Mouse (Mus musculus) common myeloid progenitor, adult 5-6 weeks (primary cell): ENCODE measurements around the gene Tespa1. TPM values are rescaled to one million over a fixed set of nuclear protein-coding genes. Genes with fewer than 3 reads are reported as not detected.
"Not testable (repeated sequence)": the region's sequence is repeated elsewhere in the genome, so short reads cannot be mapped to it uniquely, and the experiment has no call there.

ENCODE experiments used
- ATAC-seq: replicated peaks from 2 replicates; pipeline ENCODE4 v1.8.0; 2016; ENCODE audit warnings: low read depth, mild to moderate bottlenecking, moderate TSS enrichment, inconsistent platforms; ENCODE audit not compliant: poor library complexity, severe bottlenecking
- total RNA-seq: library from RNA; stranded (forward); fragments of 200-1000, 187-1606 nt; gene quantifications from 2 replicates; pipeline ENCODE4 v1.2.3, GENCODE M21; 2017

Gene Tespa1
- 85.8 and 126 TPM in 2 replicates for total RNA-seq

GRCm38 (mm10) chr10:130322637-130323036 lies at the start of gene Tespa1:
Gene Tespa1 (plus strand): TSS chr10:130322870.
- peak; percentile 98 for ATAC-seq

GRCm38 (mm10) chr10:130275759-130276158 lies 46.9 kb upstream of the Tespa1 start:
- ATAC-seq, result no peak

- ATAC-seq, result no peak
Measured at GRCm38 (mm10) chr10:130276496-130276895, 46.2 kb upstream of the Tespa1 start.

- peak; percentile 100 for ATAC-seq
Measured at GRCm38 (mm10) chr10:130280066-130280465, 42.6 kb upstream of the Tespa1 start, which contains the start of gene Neurod4. Gene Neurod4 (minus strand): TSS chr10:130280240.

- no peak for ATAC-seq
Measured at GRCm38 (mm10) chr10:130281982-130282449, 40.7 kb upstream of the Tespa1 start.

- no peak for ATAC-seq
Measured at GRCm38 (mm10) chr10:130287201-130287600, 35.5 kb upstream of the Tespa1 start.

GRCm38 (mm10) chr10:130288007-130288406 lies 34.7 kb upstream of the Tespa1 start:
- no peak for ATAC-seq

GRCm38 (mm10) chr10:130293741-130294408 lies 28.8 kb upstream of the Tespa1 start:
- ATAC-seq, result no peak

GRCm38 (mm10) chr10:130298748-130299147 lies 23.9 kb upstream of the Tespa1 start:
- peak; percentile 77; the same call in 1 of the 2 replicates for ATAC-seq

GRCm38 (mm10) chr10:130304138-130304537 lies 18.5 kb upstream of the Tespa1 start:
- ATAC-seq, result not testable (repeated sequence)

- peak; percentile 37 for ATAC-seq
Measured at GRCm38 (mm10) chr10:130311534-130312227, 11.0 kb upstream of the Tespa1 start.

GRCm38 (mm10) chr10:130313531-130313930 lies 9.1 kb upstream of the Tespa1 start:
- peak; percentile 78 for ATAC-seq

GRCm38 (mm10) chr10:130314110-130314829 lies 8.4 kb upstream of the Tespa1 start:
- peak; percentile 73 for ATAC-seq

GRCm38 (mm10) chr10:130315846-130316245 lies 6.8 kb upstream of the Tespa1 start:
- ATAC-seq, result 0 out of 2 replicates have a peak, but pooled peaks have one; percentile 20

GRCm38 (mm10) chr10:130318720-130319119 lies 4.0 kb upstream of the Tespa1 start:
- peak; percentile 55 for ATAC-seq

GRCm38 (mm10) chr10:130320715-130321114 lies 2.0 kb upstream of the Tespa1 start:
- peak; percentile 41 for ATAC-seq

- no peak for ATAC-seq
Measured at GRCm38 (mm10) chr10:130322062-130322461, 608 bp upstream of the Tespa1 start.

- no peak for ATAC-seq
Measured at GRCm38 (mm10) chr10:130324243-130324642, 1.6 kb downstream of the Tespa1 start.

GRCm38 (mm10) chr10:130330711-130331110 lies 8.0 kb downstream of the Tespa1 start:
- peak; percentile 72 for ATAC-seq

- peak; percentile 82 for ATAC-seq
Measured at GRCm38 (mm10) chr10:130336385-130336784, 13.7 kb downstream of the Tespa1 start.

GRCm38 (mm10) chr10:130337581-130337980 lies 14.9 kb downstream of the Tespa1 start:
- peak; percentile 80 for ATAC-seq
